Mouse (Mus musculus): Measurements from ENCODE around the gene Stxbp6. TPM values are rescaled to one million over a fixed set of nuclear protein-coding genes. Genes with fewer than 3 reads are reported as not detected.

Gene Stxbp6
- polyA plus RNA-seq, 1 experiment from 2014 or later, result 12.4 TPM

DNA sequence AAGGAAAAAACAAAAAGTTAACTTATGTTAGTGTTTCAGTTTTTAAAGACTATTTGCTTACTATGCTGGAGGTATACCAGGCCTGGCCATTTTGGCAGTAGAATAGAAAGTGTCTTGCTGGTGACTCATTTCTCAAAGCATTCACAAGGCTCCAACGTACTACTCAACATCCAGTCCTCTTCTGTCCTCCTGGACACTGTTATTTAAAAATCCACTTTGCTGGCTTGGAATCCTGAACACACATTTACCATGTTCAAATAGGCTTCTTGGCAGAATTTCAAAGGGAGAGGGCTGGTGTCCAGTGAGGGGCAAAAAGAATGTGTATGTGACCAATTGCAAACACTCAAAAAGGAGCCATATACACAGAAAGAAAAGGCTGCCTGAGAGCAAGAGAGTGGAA lies 86.7 kb downstream of the Stxbp6 start:
- no peaks in the 10 kb centered on the region for H3K27me3 ChIP-seq

DNA sequence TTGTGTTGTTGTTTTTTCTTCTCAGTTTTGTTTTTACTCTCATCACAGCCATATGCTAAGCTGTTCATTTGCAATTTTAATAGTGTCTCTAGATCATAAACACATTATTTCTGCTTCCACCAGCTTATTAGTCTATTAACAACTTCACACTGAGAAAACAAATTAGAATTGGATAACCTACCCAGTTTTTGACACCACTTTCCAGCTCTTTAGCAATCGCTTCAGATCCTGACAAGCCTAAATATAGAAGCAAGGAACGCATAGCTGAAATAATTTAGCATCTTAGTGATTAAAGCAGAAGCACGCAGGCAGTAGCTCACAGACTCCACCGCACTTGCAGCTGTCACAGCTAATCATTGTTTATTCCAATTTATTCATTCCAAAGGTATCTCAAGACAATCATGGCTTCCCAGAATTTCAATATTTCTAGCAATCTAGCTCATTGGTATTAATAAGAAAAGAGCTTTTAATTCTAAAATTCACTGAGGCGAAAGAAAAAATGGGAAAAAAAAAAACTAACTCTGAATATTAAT lies 95.1 kb downstream of the Stxbp6 start:
- H3K9ac ChIP-seq, result no peak overlapping the region
- H3K36me3 ChIP-seq, result no peaks in the 10 kb centered on the region
- no peak for ATAC-seq (ENCODE audit: low FRiP score)
- no peaks in the 10 kb centered on the region for H3K27me3 ChIP-seq
- H3K27ac ChIP-seq, result no peak overlapping the region
- 63% methylated on average over 5 of the region's 5 CpGs for WGBS
- no peak overlapping the region for H3K4me3 ChIP-seq
- H3K4me1 ChIP-seq (replicated peaks), result no peaks in the 10 kb centered on the region
- no peak overlapping the region for H3K4me2 ChIP-seq
- no peaks in the 10 kb centered on the region for H3K9me3 ChIP-seq

More for the DNA sequence above, 86.7 kb downstream of the Stxbp6 start:
- Histone ChIP-seq H3K27ac (no peak overlapping the region), H3K9me3 (no peaks in the 10 kb centered on the region), H3K4me1 (replicated peaks) (no peaks in the 10 kb centered on the region), H3K36me3 (no peaks in the 10 kb centered on the region), H3K4me2 (no peak overlapping the region), H3K4me3 (no peak overlapping the region), H3K9ac (no peak overlapping the region)
- 75% methylated on average over 1 of the region's 1 CpGs for WGBS
- no peak for ATAC-seq (ENCODE audit: low FRiP score)

DNA sequence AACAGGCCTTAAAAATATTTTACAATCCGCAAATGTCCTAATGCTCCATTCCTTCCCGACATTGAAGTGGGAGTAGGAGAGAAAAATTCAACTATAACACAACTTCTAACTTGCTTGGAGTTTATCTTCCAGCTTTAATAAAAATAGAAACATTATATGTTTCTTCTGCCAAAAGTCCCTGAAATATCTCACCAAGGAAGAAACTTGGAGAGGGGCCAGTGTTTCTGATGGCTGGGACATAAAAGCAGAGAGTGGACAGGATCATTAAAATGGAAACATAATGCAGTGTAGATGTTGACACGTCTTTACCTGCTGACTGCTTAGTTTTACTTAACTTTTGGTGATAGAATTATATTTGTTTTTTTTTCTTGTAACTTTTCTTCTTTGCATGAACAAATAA lies 99.2 kb downstream of the Stxbp6 start:
- no peak overlapping the region for H3K4me2 ChIP-seq
- no peaks in the 10 kb centered on the region for H3K36me3 ChIP-seq
- no peaks in the 10 kb centered on the region for H3K9me3 ChIP-seq
- ATAC-seq (ENCODE audit: low FRiP score), result no peak
- no peak overlapping the region for H3K27ac ChIP-seq
- H3K4me1 ChIP-seq (replicated peaks), result no peaks in the 10 kb centered on the region
- H3K4me3 ChIP-seq, result no peak overlapping the region
- 93% methylated on average over 3 of the region's 3 CpGs for WGBS
- no peaks in the 10 kb centered on the region for H3K27me3 ChIP-seq
- H3K9ac ChIP-seq, result no peak overlapping the region

DNA sequence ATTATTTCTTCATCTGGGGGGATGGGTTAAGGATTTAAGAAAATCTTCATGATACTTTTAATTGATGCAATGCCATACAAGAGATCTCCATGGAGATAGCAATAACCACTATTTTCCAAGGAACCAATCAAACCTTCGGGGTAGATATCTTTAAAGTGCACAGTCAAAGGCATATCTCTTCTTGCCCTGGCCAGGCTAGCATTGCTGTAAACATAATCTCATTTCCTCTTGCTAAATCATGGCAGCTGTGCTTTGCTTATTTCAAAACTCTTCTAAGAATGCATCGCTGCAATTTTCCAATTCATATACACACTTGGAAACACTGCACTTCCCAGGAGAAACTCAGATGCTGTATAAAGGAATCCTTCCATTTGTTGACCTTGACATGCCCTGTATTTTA lies 103.0 kb downstream of the Stxbp6 start:
- Histone ChIP-seq H3K4me1 (replicated peaks) (no peaks in the 10 kb centered on the region), H3K4me3 (no peak overlapping the region), H3K9ac (no peak overlapping the region), H3K27ac (no peak overlapping the region), H3K9me3 (no peaks in the 10 kb centered on the region), H3K36me3 (no peaks in the 10 kb centered on the region), H3K27me3 (no peaks in the 10 kb centered on the region), H3K4me2 (no peak overlapping the region)
- no peak for ATAC-seq (ENCODE audit: low FRiP score)
- 90% methylated on average over 2 of the region's 2 CpGs for WGBS

DNA sequence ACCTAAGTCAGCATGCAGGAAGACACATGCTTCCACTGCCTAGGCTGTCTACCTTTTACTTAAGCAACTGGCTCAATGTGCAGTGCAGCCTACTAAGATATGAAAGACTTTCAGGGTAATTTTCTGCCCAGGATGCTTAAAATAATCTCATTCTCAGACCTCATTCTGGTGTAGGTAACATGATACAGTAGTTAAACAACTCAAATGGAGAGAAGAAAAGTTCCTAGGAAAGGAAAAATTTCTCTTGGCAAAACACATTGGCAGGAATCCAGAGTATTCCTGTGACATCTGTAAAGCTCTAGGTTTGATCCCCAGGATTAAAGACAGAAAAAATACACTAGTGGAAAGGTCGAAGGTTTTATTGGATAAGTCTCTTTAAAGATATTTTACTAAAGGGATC lies 107.1 kb downstream of the Stxbp6 start:
- Histone ChIP-seq H3K9ac (no peak overlapping the region), H3K27ac (no peak overlapping the region; the same call in 1 of the 2 replicates), H3K4me1 (replicated peaks) (no peaks in the 10 kb centered on the region), H3K9me3 (no peaks in the 10 kb centered on the region), H3K36me3 (no peaks in the 10 kb centered on the region), H3K27me3 (no peaks in the 10 kb centered on the region), H3K4me3 (no peak overlapping the region), H3K4me2 (no peak overlapping the region)
- 78% methylated on average over 1 of the region's 1 CpGs for WGBS
- ATAC-seq (ENCODE audit: low FRiP score), result no peak

DNA sequence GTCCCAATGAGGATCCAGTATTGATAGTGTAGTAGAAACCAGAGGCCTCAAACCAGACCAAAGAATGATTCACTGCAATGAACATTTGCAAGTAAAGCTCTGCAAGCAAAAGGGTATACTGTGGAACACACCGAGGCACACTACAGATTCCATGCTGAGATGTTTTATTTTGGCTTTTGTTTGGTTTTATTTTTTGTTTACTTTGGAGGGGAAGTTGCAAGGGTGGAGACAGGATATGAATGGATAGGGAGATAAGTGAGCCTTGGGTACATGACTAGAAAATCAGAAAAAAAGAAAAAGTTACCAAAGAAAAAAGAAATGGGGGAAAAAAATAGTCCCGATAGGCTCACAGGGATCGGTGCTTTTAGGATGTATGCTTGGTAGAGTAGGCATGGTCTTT lies 117.0 kb downstream of the Stxbp6 start:
- no peak for ATAC-seq (ENCODE audit: low FRiP score)
- Histone ChIP-seq H3K9ac (no peak overlapping the region), H3K4me1 (replicated peaks) (no peaks in the 10 kb centered on the region), H3K9me3 (no peaks in the 10 kb centered on the region), H3K4me3 (no peak overlapping the region), H3K27ac (no peak overlapping the region), H3K36me3 (no peaks in the 10 kb centered on the region), H3K27me3 (no peaks in the 10 kb centered on the region), H3K4me2 (no peak overlapping the region)
- WGBS, result 94% methylated on average over 3 of the region's 3 CpGs

DNA sequence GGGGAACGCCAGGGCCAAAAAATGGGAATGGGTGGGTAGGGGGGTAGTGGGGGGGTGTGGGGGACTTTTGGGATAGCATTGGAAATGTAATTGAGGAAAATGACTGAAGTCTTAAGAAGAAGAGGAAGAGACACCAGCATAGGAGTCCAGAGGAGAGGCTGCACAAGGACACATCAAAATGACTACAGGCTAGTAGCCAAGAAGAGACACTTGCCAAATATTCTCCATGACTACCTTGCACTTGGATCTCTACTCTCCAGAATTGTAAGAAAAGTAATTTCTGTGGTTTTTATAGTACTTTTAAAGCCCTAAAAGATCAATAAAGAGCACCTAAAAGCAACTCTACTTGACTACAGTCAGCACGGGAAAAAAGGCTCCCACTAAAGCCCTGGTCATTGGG lies 121.4 kb downstream of the Stxbp6 start:
- no peak for ATAC-seq (ENCODE audit: low FRiP score)
- no peaks in the 10 kb centered on the region for H3K9me3 ChIP-seq
- H3K9ac ChIP-seq, result no peak overlapping the region
- H3K27ac ChIP-seq, result no peak overlapping the region
- H3K4me3 ChIP-seq, result no peak overlapping the region
- no peaks in the 10 kb centered on the region for H3K36me3 ChIP-seq
- 95% methylated on average over 2 of the region's 2 CpGs for WGBS
- H3K4me1 ChIP-seq (replicated peaks), result no peaks in the 10 kb centered on the region
- H3K27me3 ChIP-seq, result no peaks in the 10 kb centered on the region
- no peak overlapping the region for H3K4me2 ChIP-seq

DNA sequence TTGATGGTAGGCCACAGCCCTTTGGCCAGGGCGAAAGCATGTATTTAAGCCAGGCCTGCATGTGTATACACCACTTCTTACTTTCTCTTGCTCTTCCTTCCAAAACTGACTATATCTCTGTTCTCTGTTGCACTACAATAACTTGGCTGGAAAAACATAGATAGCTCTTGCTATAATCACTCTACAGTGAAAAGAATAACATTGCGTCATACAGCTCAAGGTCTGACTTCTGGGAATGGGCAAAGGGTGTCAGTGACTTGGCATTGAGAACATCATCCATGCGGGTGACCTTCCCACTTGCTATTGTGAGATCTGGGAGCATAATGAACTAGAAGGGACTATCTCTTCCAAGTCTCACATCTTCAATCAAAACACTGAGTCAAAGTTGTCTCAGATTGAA lies 122.4 kb downstream of the Stxbp6 start:
- no peak overlapping the region for H3K9ac ChIP-seq
- H3K27ac ChIP-seq, result no peak overlapping the region
- no peaks in the 10 kb centered on the region for H3K4me1 ChIP-seq (replicated peaks)
- H3K9me3 ChIP-seq, result no peaks in the 10 kb centered on the region
- H3K4me2 ChIP-seq, result no peak overlapping the region
- no peaks in the 10 kb centered on the region for H3K27me3 ChIP-seq
- no peaks in the 10 kb centered on the region for H3K36me3 ChIP-seq
- no peak overlapping the region for H3K4me3 ChIP-seq
- 94% methylated on average over 3 of the region's 3 CpGs for WGBS
- ATAC-seq (ENCODE audit: low FRiP score), result no peak

DNA sequence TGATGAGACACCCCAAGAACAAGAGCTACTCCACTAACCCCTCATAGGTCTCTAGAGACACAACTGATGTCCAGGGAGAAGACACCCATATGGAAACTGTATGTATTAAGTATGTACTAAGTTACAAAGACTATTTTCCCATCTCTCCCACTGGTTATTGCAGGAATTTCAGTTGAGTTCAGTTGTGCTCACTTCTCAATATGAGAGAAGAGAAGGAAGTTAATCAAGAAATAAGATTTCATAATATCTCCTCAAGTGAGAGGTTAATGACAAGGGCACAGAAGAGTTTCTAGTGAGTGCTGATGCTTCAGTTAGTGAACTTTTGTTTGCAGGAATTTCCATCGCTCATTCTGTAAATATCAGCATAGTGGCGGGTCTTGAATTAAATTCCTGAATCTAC lies 124.0 kb downstream of the Stxbp6 start:
- no peaks in the 10 kb centered on the region for H3K9me3 ChIP-seq
- no peak overlapping the region for H3K27ac ChIP-seq
- no peaks in the 10 kb centered on the region for H3K36me3 ChIP-seq
- no peak for ATAC-seq (ENCODE audit: low FRiP score)
- no peaks in the 10 kb centered on the region for H3K4me1 ChIP-seq (replicated peaks)
- no peaks in the 10 kb centered on the region for H3K27me3 ChIP-seq
- no peak overlapping the region for H3K4me2 ChIP-seq
- WGBS, result 90% methylated on average over 2 of the region's 2 CpGs
- no peak overlapping the region for H3K4me3 ChIP-seq
- no peak overlapping the region for H3K9ac ChIP-seq

DNA sequence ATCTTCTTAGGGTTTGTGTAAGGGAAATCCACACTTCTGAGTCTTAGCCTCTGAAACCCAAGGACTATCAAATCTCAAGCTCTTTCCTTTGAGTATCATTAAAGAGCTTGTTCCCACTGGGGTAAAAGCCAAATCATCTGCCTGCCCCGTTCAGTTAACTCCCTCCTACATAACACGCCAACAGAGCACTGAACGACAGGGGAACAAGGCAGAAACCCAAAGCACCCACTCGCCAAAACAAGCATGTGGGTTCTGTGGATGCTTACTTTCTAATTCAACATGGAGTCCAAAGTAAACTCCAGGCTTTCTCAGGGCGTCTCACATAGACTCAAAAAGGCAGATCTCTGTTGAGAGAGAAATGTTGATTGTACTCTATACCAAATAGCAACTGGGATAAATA lies 126.7 kb downstream of the Stxbp6 start:
- H3K27ac ChIP-seq, result no peak overlapping the region
- no peak overlapping the region for H3K9ac ChIP-seq
- H3K36me3 ChIP-seq, result no peaks in the 10 kb centered on the region
- WGBS, result 91% methylated on average over 5 of the region's 5 CpGs
- no peaks in the 10 kb centered on the region for H3K27me3 ChIP-seq
- ATAC-seq (ENCODE audit: low FRiP score), result no peak
- H3K4me1 ChIP-seq (replicated peaks), result no peaks in the 10 kb centered on the region
- no peak overlapping the region for H3K4me3 ChIP-seq
- no peak overlapping the region for H3K4me2 ChIP-seq
- no peaks in the 10 kb centered on the region for H3K9me3 ChIP-seq

DNA sequence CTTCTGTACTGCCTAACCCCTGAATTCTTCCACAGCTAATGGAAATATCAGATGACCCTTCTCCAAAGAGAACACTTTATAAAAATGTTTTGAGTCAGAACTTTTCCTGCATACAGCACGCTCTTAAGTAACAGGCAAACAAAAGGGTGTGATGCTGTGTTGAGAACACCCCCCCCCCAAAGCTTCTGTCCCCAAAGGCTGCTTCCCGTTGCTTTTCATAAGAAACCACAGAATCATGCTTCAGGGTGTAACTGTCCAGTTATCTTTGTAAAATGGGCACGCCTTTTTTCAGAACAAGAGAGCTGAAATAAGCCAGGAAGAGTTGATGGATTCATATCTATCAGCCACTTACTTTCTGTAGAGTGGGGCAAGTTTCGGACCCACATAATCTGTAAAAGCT lies 134.2 kb downstream of the Stxbp6 start:
- Histone ChIP-seq H3K9me3 (no peaks in the 10 kb centered on the region), H3K4me3 (no peak overlapping the region), H3K4me1 (replicated peaks) (no peaks in the 10 kb centered on the region), H3K27ac (no peak overlapping the region), H3K36me3 (no peaks in the 10 kb centered on the region), H3K9ac (no peak overlapping the region), H3K4me2 (no peak overlapping the region), H3K27me3 (no peaks in the 10 kb centered on the region)
- no peak for ATAC-seq (ENCODE audit: low FRiP score)
- 86% methylated on average over 4 of the region's 4 CpGs for WGBS

DNA sequence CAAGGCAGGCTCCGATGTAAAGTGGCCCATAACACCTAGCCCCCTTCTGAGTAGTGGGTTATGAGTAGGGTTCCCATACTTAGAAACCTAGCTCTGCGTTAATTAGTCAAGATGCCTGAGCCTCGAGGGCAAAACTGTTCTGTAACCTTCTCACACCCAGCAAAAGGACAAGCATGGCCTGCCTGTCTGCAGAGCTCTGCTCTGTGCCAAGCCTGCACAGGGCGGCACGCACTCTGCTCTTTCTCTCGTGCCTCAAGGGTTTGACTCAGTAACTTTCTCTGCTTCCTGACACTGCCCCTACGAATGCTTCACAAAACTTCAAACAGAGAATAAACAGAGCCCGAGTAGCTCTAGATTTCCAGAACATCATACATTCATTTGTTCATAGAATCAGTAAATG lies 135.4 kb downstream of the Stxbp6 start:
- no peak for ATAC-seq (ENCODE audit: low FRiP score)
- 86% methylated on average over 8 of the region's 8 CpGs for WGBS
- Histone ChIP-seq H3K4me2 (no peak overlapping the region), H3K9me3 (no peaks in the 10 kb centered on the region), H3K4me1 (replicated peaks) (no peaks in the 10 kb centered on the region), H3K27me3 (no peaks in the 10 kb centered on the region), H3K27ac (no peak overlapping the region), H3K4me3 (no peak overlapping the region), H3K9ac (no peak overlapping the region), H3K36me3 (no peaks in the 10 kb centered on the region)

DNA sequence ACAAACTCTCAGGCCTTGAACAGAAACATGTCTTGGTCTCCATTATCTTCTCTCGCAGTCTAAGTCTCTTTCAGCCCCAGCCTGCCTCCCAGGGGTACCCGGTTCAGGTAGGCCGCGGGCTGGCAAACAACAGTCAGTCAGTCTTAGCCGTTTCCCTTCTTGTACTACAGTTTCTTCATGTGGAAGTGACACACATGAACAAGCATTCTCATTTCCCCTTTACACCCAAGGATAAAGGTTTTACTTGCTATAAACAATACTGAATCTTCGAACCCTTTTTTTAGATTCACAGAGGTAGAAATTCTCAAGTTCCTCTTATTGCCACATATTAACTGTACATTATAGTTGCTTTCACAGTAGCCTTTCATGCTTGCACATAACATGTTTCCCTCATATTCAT lies 141.6 kb downstream of the Stxbp6 start:
- no peaks in the 10 kb centered on the region for H3K36me3 ChIP-seq
- no peaks in the 10 kb centered on the region for H3K27me3 ChIP-seq
- H3K27ac ChIP-seq, result no peak overlapping the region
- H3K4me3 ChIP-seq, result no peak overlapping the region
- H3K9me3 ChIP-seq, result no peaks in the 10 kb centered on the region
- H3K4me1 ChIP-seq (replicated peaks), result no peaks in the 10 kb centered on the region; the same call in 1 of the 2 replicates
- no peak overlapping the region for H3K4me2 ChIP-seq
- WGBS, result 87% methylated on average over 6 of the region's 6 CpGs
- ATAC-seq (ENCODE audit: low FRiP score), result no peak
- no peak overlapping the region for H3K9ac ChIP-seq

DNA sequence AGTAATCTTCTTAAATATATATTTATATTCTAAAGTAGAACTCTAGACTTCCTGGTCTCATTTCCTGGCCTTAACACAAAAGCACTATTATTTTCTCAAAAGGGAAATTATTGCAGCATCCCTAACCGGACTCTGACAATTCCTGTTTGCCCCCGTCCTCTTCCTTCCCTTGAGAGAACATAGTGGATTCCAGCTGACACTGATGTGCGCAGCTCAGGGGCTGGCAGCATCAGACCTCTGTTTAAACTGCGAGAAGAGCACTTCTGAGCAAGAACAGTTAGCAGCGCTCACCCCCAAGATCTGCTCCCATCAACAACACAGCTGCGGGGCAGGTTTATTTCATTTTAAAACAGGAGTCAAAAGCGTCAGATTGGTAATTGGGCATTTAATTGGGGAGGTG lies 142.8 kb downstream of the Stxbp6 start:
- Histone ChIP-seq H3K9ac (no peak overlapping the region), H3K4me2 (no peak overlapping the region), H3K9me3 (no peaks in the 10 kb centered on the region), H3K27me3 (no peaks in the 10 kb centered on the region), H3K4me3 (no peak overlapping the region), H3K36me3 (no peaks in the 10 kb centered on the region), H3K27ac (no peak overlapping the region), H3K4me1 (replicated peaks) (no peaks in the 10 kb centered on the region; the same call in 1 of the 2 replicates)
- 84% methylated on average over 7 of the region's 7 CpGs for WGBS
- ATAC-seq (ENCODE audit: low FRiP score), result no peak
